Mouse (Mus musculus) T-cell, adult 2 months (primary cell): ENCODE results near the gene Obox6.

Experiments used
- DNase-seq: peaks from one replicate; pipeline ENCODE4 v3.0.0; 2022; ENCODE audit warnings: low spot score

The Obox6 gene

GRCm38 (mm10) chr7:15839578-15839977, at the start of gene Obox6:
Gene Obox6 (minus strand): TSS chr7:15839678.
- no peak for DNase-seq

- no peak for DNase-seq
These were observed 44.6 kb upstream of the Obox6 start for GRCm38 (mm10) chr7:15884127-15884526.

GRCm38 (mm10) chr7:15882317-15882716, 42.8 kb upstream of the Obox6 start, which contains the start of gene Crxos:
Gene Crxos (plus strand): TSS chr7:15882617.
- no peak for DNase-seq

- no peak for DNase-seq
These were observed 42.4 kb upstream of the Obox6 start for GRCm38 (mm10) chr7:15881831-15882230.

- DNase-seq: no peak
These were observed 41.9 kb upstream of the Obox6 start for GRCm38 (mm10) chr7:15881388-15881787.

- DNase-seq: no peak
These were observed 40.3 kb upstream of the Obox6 start, which contains the start of gene Crx for GRCm38 (mm10) chr7:15879756-15880155. Gene Crx (minus strand): TSS chr7:15879968.

- DNase-seq: no peak
These were observed 24.6 kb upstream of the Obox6 start for GRCm38 (mm10) chr7:15864104-15864503.

GRCm38 (mm10) chr7:15859657-15860056, 20.2 kb upstream of the Obox6 start:
- DNase-seq: no peak
